Mouse (Mus musculus) limb, embryonic 15.5 days (tissue): ENCODE measurements around the gene Sox5. TPM values are rescaled to one million over a fixed set of nuclear protein-coding genes. Genes with fewer than 3 reads are reported as not detected.
"Not testable (repeated sequence)": the region's sequence is repeated elsewhere in the genome, so short reads cannot be mapped to it uniquely, and the experiment has no call there.

Experiments
- ATAC-seq: fragments of 200-750 bp; cut with Nextera tagmentation; 2 replicates; pipeline ENCODE4 v1.8.0; 2017; ENCODE audit warnings: low read depth, moderate TSS enrichment; ENCODE audit not compliant: insufficient number of reproducible peaks, low FRiP score, low TSS enrichment
- H3K27ac ChIP-seq: fragments of 300-500 bp; sonication (generic); 2 replicates; pipeline ENCODE4 v1.5.1; 2015; ENCODE audit warnings: moderate library complexity, mild to moderate bottlenecking, inconsistent platforms
- H3K27me3 ChIP-seq: fragments of 300-500 bp; sonication (generic); 2 replicates; pipeline ENCODE4 v1.6.1; 2015; ENCODE audit warnings: inconsistent platforms
- H3K36me3 ChIP-seq: fragments of 300-500 bp; sonication (generic); 2 replicates; pipeline ENCODE4 v1.6.1; 2015; ENCODE audit warnings: inconsistent platforms
- H3K4me1 ChIP-seq: fragments of 300-500 bp; sonication (generic); 2 replicates; pipeline ENCODE4 v1.6.1; 2015; ENCODE audit warnings: inconsistent platforms
- H3K4me2 ChIP-seq: fragments of 300-500 bp; sonication (generic); 2 replicates; pipeline ENCODE4 v1.6.1; 2015; ENCODE audit warnings: mild to moderate bottlenecking, inconsistent platforms
- H3K4me3 ChIP-seq: fragments of 300-500 bp; sonication (generic); 2 replicates; pipeline ENCODE4 v1.5.1; 2015; ENCODE audit warnings: mild to moderate bottlenecking, inconsistent platforms
- H3K9ac ChIP-seq: fragments of 300-500 bp; sonication (generic); 2 replicates; pipeline ENCODE4 v1.6.1; 2015; ENCODE audit warnings: inconsistent platforms
- H3K9me3 ChIP-seq: fragments of 300-500 bp; sonication (generic); 2 replicates; pipeline ENCODE4 v1.6.1; 2016; ENCODE audit warnings: inconsistent platforms
- WGBS: fragments of 180-500 bp; shearing (Covaris S2); methylation state at CpG from one replicate; pipeline ENCODE4 v1.1.7; 2015; 5-methylcytosine and 5-hydroxymethylcytosine counted together
- polyA plus RNA-seq: library from polyadenylated mRNA; unstranded; fragments of >200 nt; fragmentation: Nextera tagmentation; extraction: Ambion mirVana; gene quantifications from 2 replicates; pipeline ENCODE4 v1.2.1, GENCODE M21; 2015

Gene Sox5
- polyA plus RNA-seq, 1 experiment from 2014 or later, result 36.0 TPM

GRCm38 (mm10) chr6:144201402-144202040 is 580.3 kb downstream of the Sox5 start:
- 70% methylated on average over 5 of the region's 5 CpGs for WGBS
- ATAC-seq, result no peak
- Histone ChIP-seq H3K9me3 (no peaks in the 10 kb centered on the region), H3K9ac (no peak overlapping the region), H3K27me3 (no peaks in the 10 kb centered on the region), H3K27ac (no peak overlapping the region), H3K4me1 (no peaks in the 10 kb centered on the region; the same call in 1 of the 2 replicates), H3K4me3 (no peak overlapping the region), H3K36me3 (no peaks in the 10 kb centered on the region), H3K4me2 (no peak overlapping the region)

GRCm38 (mm10) chr6:144197209-144198119 is 584.3 kb downstream of the Sox5 start:
- Histone ChIP-seq H3K27me3 (no peaks in the 10 kb centered on the region), H3K27ac (0 out of 2 replicates have a peak overlapping the region, but pooled peaks have one; percentile 3), H3K4me1 (no peaks in the 10 kb centered on the region; the same call in 1 of the 2 replicates), H3K4me3 (no peak overlapping the region), H3K36me3 (no peaks in the 10 kb centered on the region), H3K4me2 (no peak overlapping the region), H3K9ac (no peak overlapping the region), H3K9me3 (no peaks in the 10 kb centered on the region)
- ATAC-seq, result no peak
- WGBS, result 56% methylated on average over 16 of the region's 16 CpGs

GRCm38 (mm10) chr6:144195934-144196333 is 585.8 kb downstream of the Sox5 start:
- H3K27me3 ChIP-seq, result no peaks in the 10 kb centered on the region
- no peak overlapping the region for H3K27ac ChIP-seq
- H3K4me3 ChIP-seq, result no peak overlapping the region
- 82% methylated on average over 14 of the region's 14 CpGs for WGBS
- no peak overlapping the region for H3K9ac ChIP-seq
- H3K9me3 ChIP-seq, result no peaks in the 10 kb centered on the region
- H3K4me2 ChIP-seq, result no peak overlapping the region
- no peak for ATAC-seq
- H3K36me3 ChIP-seq, result 0 out of 2 replicates have a peak, but pooled peaks cover 5% of the 10 kb centered on the region
- no peaks in the 10 kb centered on the region for H3K4me1 ChIP-seq

DNA sequence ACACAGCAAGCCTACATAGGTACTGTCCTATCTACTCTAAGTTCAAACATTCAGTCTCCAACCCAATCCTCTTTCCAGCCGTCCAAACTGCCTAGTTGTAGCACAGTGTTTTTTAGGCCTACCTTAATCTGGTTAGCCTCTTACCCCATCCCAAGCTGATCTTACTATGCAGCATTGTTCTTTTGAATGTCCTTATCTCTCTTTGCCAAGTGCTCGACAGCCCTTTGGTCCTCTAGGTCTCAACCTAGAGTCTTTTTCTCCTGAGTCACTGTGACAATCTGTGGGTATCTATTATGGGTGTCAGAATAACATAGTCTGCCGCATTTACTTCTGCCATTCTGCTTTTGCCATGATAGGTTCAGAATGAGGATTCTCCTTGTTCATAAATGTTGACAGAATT is 598.7 kb downstream of the Sox5 start:
- Histone ChIP-seq H3K27me3 (no peaks in the 10 kb centered on the region), H3K27ac (no peak overlapping the region), H3K4me1 (peaks cover 6% of the 10 kb centered on the region; the same call in 1 of the 2 replicates), H3K4me3 (no peak overlapping the region), H3K9me3 (no peaks in the 10 kb centered on the region), H3K4me2 (no peak overlapping the region), H3K36me3 (no peaks in the 10 kb centered on the region), H3K9ac (no peak overlapping the region)
- WGBS, result 91% methylated on average over 3 of the region's 3 CpGs
- ATAC-seq, result no peak

GRCm38 (mm10) chr6:144182429-144182828 is 599.3 kb downstream of the Sox5 start:
- WGBS, result 92% methylated on average over 13 of the region's 13 CpGs
- not testable (repeated sequence) for H3K9me3 ChIP-seq, H3K9ac ChIP-seq, H3K4me3 ChIP-seq, H3K4me1 ChIP-seq, H3K27me3 ChIP-seq, H3K27ac ChIP-seq, ATAC-seq, H3K4me2 ChIP-seq, H3K36me3 ChIP-seq

DNA sequence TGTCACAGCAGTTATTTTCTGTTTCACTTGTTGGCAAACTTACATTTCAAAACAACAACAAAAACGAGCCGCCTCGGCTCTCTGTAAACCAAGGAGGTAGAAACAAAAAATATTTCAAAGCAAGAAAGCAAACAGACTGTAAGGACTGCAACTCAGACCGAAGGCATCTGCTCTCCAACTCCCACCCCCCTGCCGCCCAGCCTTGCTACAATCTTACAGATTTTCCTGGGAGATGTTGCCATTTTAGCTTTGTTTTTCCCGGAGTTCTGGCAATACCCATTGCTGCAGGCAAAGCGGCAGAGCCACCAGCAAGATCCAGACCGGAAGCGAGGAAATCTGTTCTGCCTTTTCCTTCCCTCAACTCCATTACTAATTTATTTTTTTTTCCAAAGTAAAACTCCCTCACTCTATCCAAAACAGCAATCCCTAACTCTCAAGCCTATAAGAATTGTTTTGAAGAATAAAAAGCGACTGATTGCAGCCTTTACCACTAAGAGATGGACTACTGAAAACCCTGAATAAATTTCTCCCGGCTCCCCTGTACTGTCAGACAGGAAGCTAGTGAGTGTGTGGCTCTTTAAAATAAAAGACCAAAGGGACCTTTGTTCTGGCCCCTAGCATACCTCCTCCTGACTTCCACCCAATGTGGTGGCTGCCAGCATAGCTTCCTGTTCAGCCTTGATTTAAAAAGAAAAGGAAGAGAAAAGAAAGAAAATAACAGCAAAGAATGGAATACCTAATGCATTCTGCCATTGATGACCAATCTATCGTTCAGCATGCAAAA is 600.5 kb downstream of the Sox5 start:
- peak overlapping the region; percentile 40 for H3K4me2 ChIP-seq
- H3K9me3 ChIP-seq, result no peaks in the 10 kb centered on the region
- H3K27me3 ChIP-seq, result no peaks in the 10 kb centered on the region
- ATAC-seq, result no peak
- no peak overlapping the region for H3K9ac ChIP-seq
- H3K36me3 ChIP-seq, result no peaks in the 10 kb centered on the region
- 26% methylated on average over 12 of the region's 12 CpGs for WGBS
- peak overlapping the region; percentile 24 for H3K4me3 ChIP-seq
- H3K4me1 ChIP-seq, result peaks cover 6% of the 10 kb centered on the region; the same call in 1 of the 2 replicates
- H3K27ac ChIP-seq, result peak overlapping the region; percentile 64

- Histone ChIP-seq H3K4me1 (peaks cover 6% of the 10 kb centered on the region; the same call in 1 of the 2 replicates), H3K9ac (no peak overlapping the region), H3K4me3 (no peak overlapping the region), H3K4me2 (no peak overlapping the region), H3K27ac (no peak overlapping the region), H3K27me3 (no peaks in the 10 kb centered on the region), H3K36me3 (no peaks in the 10 kb centered on the region), H3K9me3 (no peaks in the 10 kb centered on the region)
- 47% methylated on average over 3 of the region's 3 CpGs for WGBS
- ATAC-seq, result no peak
Measured at GRCm38 (mm10) chr6:144179111-144179510, 602.7 kb downstream of the Sox5 start.

GRCm38 (mm10) chr6:144176674-144177073 is 605.1 kb downstream of the Sox5 start:
- Histone ChIP-seq H3K9me3 (no peaks in the 10 kb centered on the region), H3K4me3 (no peak overlapping the region), H3K4me2 (no peak overlapping the region), H3K27ac (no peak overlapping the region), H3K4me1 (peaks cover 6% of the 10 kb centered on the region; the same call in 1 of the 2 replicates), H3K9ac (no peak overlapping the region), H3K36me3 (no peaks in the 10 kb centered on the region), H3K27me3 (no peaks in the 10 kb centered on the region)
- ATAC-seq, result no peak
- WGBS, result 89% methylated on average over 5 of the region's 5 CpGs

DNA sequence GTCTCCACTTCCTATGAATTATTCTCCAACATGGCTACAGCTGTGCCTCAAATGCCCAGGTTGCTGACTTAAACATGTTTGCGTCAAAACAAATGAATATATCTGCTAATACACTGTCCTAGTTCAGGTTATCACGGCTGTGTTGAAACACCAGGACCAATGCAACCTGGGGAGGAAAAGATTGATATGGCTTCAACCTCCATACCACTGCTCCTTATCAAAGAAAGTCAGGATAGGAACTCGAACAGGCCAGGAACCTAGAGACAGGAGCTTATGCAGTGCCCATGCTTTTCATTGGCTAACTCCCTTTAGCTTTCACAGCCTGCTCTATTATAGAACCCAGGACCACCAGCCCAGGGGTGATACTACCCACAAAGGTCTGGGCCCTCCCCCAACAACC is 606.2 kb downstream of the Sox5 start:
- Histone ChIP-seq H3K4me1 (no peaks in the 10 kb centered on the region), H3K9ac (no peak overlapping the region), H3K27me3 (no peaks in the 10 kb centered on the region), H3K27ac (no peak overlapping the region), H3K4me3 (no peak overlapping the region), H3K36me3 (no peaks in the 10 kb centered on the region), H3K9me3 (no peaks in the 10 kb centered on the region), H3K4me2 (no peak overlapping the region)
- 90% methylated on average over 3 of the region's 3 CpGs for WGBS
- no peak for ATAC-seq

DNA sequence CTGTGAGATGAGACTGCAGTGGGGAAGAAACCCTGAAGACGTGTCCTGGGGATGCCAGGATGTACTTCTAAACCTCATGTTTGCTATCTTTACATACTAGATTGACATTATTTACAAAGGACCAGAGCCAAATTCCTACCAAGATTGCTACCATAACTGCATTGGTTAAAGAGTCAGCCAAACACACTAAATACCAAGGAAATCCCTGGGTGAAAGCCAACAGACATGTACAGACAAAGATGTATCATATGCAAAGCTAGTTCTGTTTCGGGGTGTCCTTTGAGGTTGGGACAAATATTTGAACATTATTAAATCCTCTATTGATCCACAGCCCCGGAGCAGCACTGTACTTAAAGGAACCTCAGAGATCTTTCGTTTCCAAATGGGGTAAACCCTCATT is 611.2 kb downstream of the Sox5 start:
- Histone ChIP-seq H3K9me3 (no peaks in the 10 kb centered on the region), H3K4me3 (no peak overlapping the region), H3K36me3 (no peaks in the 10 kb centered on the region), H3K27ac (no peak overlapping the region), H3K9ac (no peak overlapping the region), H3K27me3 (no peaks in the 10 kb centered on the region), H3K4me1 (peaks cover 13% of the 10 kb centered on the region; the same call in 1 of the 2 replicates), H3K4me2 (no peak overlapping the region)
- WGBS, result 71% methylated on average over 4 of the region's 4 CpGs
- no peak for ATAC-seq

DNA sequence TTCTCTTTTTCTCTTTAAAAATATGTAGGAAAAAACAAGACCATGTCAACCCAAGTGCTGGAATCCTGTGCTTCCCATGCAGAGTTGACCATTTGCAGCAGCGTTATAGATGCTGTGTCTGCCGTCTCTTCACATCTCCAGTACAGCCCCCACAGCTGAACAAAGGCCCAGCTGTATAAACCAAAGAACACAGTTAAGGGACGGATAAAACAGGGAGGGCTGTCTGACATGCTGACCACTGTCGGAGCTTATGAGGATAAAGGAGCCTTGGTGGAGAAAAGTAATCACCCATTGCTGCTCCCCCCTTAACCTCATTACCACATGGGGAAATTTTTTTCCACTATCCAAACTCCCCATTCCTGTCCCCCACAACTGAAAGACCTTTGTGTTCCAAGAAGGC is 612.0 kb downstream of the Sox5 start:
- no peak for ATAC-seq
- H3K9me3 ChIP-seq, result no peaks in the 10 kb centered on the region
- H3K4me2 ChIP-seq, result no peak overlapping the region
- H3K36me3 ChIP-seq, result no peaks in the 10 kb centered on the region
- 56% methylated on average over 4 of the region's 4 CpGs for WGBS
- no peak overlapping the region for H3K27ac ChIP-seq
- peaks cover 13% of the 10 kb centered on the region; the same call in 1 of the 2 replicates for H3K4me1 ChIP-seq
- no peak overlapping the region for H3K4me3 ChIP-seq
- no peaks in the 10 kb centered on the region for H3K27me3 ChIP-seq
- no peak overlapping the region for H3K9ac ChIP-seq
